Mouse (Mus musculus) testis, adult 2 months (tissue): ENCODE measurements around the gene Fnbp1l.

Source experiments
- CTCF ChIP-seq: fragments of 200-500 bp; IDR thresholded peaks from 2 replicates; pipeline ENCODE4 v1.5.1; 2012; ENCODE audit warnings: low read depth, mild to moderate bottlenecking, inconsistent platforms, low read length, moderate library complexity; ENCODE audit not compliant: control insufficient read depth, insufficient read depth, insufficient replicate concordance
- POLR2A ChIP-seq: fragments of 200-500 bp; IDR thresholded peaks from 2 replicates; pipeline ENCODE4 v1.6.1; 2012; ENCODE audit warnings: low read depth, mild to moderate bottlenecking, inconsistent platforms, low read length, moderate library complexity; ENCODE audit not compliant: control insufficient read depth

DNA sequence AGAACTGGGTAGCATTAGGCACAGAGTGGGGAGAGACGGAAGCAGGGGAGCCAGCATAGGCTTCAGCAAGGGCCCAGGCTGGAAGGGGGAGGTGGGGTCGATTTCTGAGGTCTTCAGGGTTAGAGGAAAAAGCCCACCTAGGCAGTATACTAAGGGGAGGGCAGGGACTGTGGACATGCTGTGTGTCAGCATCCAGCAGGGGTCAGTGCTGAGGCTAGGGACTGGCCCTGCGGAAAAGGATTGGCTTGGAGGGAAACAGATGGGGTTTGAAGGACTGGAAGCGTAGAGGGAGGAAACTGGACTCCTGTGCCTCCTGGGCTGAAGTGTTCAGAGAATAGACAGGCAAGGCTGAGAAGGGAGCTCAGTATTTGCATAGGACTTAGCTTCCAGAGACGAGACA, 110.4 kb downstream of the Fnbp1l start:
- TF ChIP-seq CTCF (peak; percentile 69; the same call in 1 of the 2 replicates), POLR2A (no peak)
